Mouse (Mus musculus): Measurements from ENCODE around the gene Rprd1b.

The Rprd1b gene

GRCm38 (mm10) chr2:158178696-158179369, 150.5 kb downstream of the Rprd1b start:
- DNase-seq = peak; percentile 94 to 96

- DNase-seq = peak; percentile 69 to 80
These were observed 151.2 kb downstream of the Rprd1b start for GRCm38 (mm10) chr2:158179370-158180111.

- DNase-seq = peak; percentile 90
These were observed 152.5 kb downstream of the Rprd1b start for GRCm38 (mm10) chr2:158180797-158181196.

Data from kidney, postnatal 4 days (tissue).